Mouse (Mus musculus) MEL (cell line): ENCODE measurements around the gene St6galnac4. TPM values are rescaled to one million over a fixed set of nuclear protein-coding genes. Genes with fewer than 3 reads are reported as not detected.

Source experiments
- DNase-seq: peaks from one replicate; pipeline ENCODE4 v3.0.0; 2011; ENCODE audit warnings: low read depth, low spot score
- H3K27ac ChIP-seq: 2 replicates; pipeline ENCODE4 v1.5.1; 2012; ENCODE audit warnings: low read depth, mild to moderate bottlenecking, control low read depth, low read length, moderate library complexity; ENCODE audit not compliant: control insufficient read depth
- H3K27me3 ChIP-seq, 2 experiments: fragments of 150-350 bp in 1 of 2; sonication (generic) in 1 of 2; 2 replicates each; pipeline ENCODE4 v1.6.1; 2012; ENCODE audit warnings: low read length in 2 of 2, mild to moderate bottlenecking in 2 of 2, improper control_type of control experiment in 1 of 2, moderate library complexity in 1 of 2; ENCODE audit not compliant: insufficient read depth in 2 of 2, control insufficient read depth in 1 of 2
- H3K36me3 ChIP-seq, 2 experiments: 2 replicates each; pipeline ENCODE4 v1.6.1; 2012 to 2014; ENCODE audit warnings: low read length in 2 of 2, improper control_type of control experiment in 1 of 2, inconsistent platforms in 1 of 2, mild to moderate bottlenecking in 1 of 2; ENCODE audit not compliant: insufficient read depth in 2 of 2, control insufficient read depth in 1 of 2
- H3K4me1 ChIP-seq, 2 experiments: fragments of 150-350 bp in 1 of 2; sonication (generic) in 1 of 2; 2 replicates each; pipeline ENCODE4 v1.6.1; 2012; ENCODE audit warnings: low read length in 2 of 2, improper control_type of control experiment in 1 of 2, mild to moderate bottlenecking in 1 of 2; ENCODE audit not compliant: insufficient read depth in 2 of 2, control insufficient read depth in 1 of 2
- H3K4me3 ChIP-seq, 2 experiments: fragments of 150-350 bp in 1 of 2; sonication (generic) in 1 of 2; 2 replicates each; pipeline ENCODE4 v1.5.1; 2012; ENCODE audit warnings: low read depth in 2 of 2, low read length in 2 of 2, mild to moderate bottlenecking in 2 of 2, moderate library complexity in 2 of 2, control low read depth in 1 of 2, improper control_type of control experiment in 1 of 2; ENCODE audit not compliant: control insufficient read depth in 1 of 2, insufficient read depth in 1 of 2
- H3K79me2 ChIP-seq: 2 replicates; pipeline ENCODE4 v1.6.1; 2012; ENCODE audit warnings: mild to moderate bottlenecking, low read length, moderate library complexity; ENCODE audit not compliant: control insufficient read depth, poor library complexity, insufficient read depth
- H3K9ac ChIP-seq: 2 replicates; pipeline ENCODE4 v1.6.1; 2012; ENCODE audit warnings: low read depth, mild to moderate bottlenecking, control low read depth, low read length, moderate library complexity; ENCODE audit not compliant: control insufficient read depth, poor library complexity, severe bottlenecking
- H3K9me3 ChIP-seq: fragments of 150-350 bp; sonication (generic); replicated peaks from 2 replicates; pipeline ENCODE4 v1.6.1; 2012; ENCODE audit warnings: mild to moderate bottlenecking, low read length, improper control_type of control experiment, moderate library complexity; ENCODE audit not compliant: insufficient read depth
- CHD1 ChIP-seq: IDR thresholded peaks from 2 replicates; pipeline ENCODE4 v1.6.1; 2012; ENCODE audit warnings: low read depth, mild to moderate bottlenecking, inconsistent platforms, low read length, improper control_type of control experiment
- CTCF ChIP-seq, 3 experiments: IDR thresholded peaks in 2 of 3; conservative IDR thresholded peaks in 1 of 3; 2 replicates each; pipeline ENCODE4 v1.5.1; 2011 to 2012; ENCODE audit warnings: low read length in 3 of 3, low read depth in 2 of 3, mild to moderate bottlenecking in 2 of 3, improper control_type of control experiment in 1 of 3, inconsistent platforms in 1 of 3, mixed read lengths in 1 of 3, moderate library complexity in 1 of 3; ENCODE audit not compliant: control insufficient read depth in 1 of 3, insufficient read depth in 1 of 3, poor library complexity in 1 of 3, severe bottlenecking in 1 of 3
- GATA1 ChIP-seq: IDR thresholded peaks from 2 replicates; pipeline ENCODE4 v1.6.1; 2011; ENCODE audit warnings: low read depth, low read length, improper control_type of control experiment
- JUND ChIP-seq: IDR thresholded peaks from 2 replicates; pipeline ENCODE4 v1.6.1; 2011; ENCODE audit warnings: low read depth, mild to moderate bottlenecking, improper control_type of control experiment, low read length
- MAFK ChIP-seq: IDR thresholded peaks from 2 replicates; pipeline ENCODE4 v1.6.1; 2011; ENCODE audit warnings: low read depth, mild to moderate bottlenecking, low read length, improper control_type of control experiment, borderline replicate concordance
- MAZ ChIP-seq: IDR thresholded peaks from 2 replicates; pipeline ENCODE4 v1.6.1; 2012; ENCODE audit warnings: low read depth, mild to moderate bottlenecking, inconsistent platforms, low read length, improper control_type of control experiment
- MXI1 ChIP-seq: IDR thresholded peaks from 2 replicates; pipeline ENCODE4 v1.6.1; 2011; ENCODE audit warnings: mild to moderate bottlenecking, low read depth, low read length, improper control_type of control experiment
- MYB ChIP-seq: IDR thresholded peaks from 2 replicates; pipeline ENCODE4 v1.6.1; 2011; ENCODE audit warnings: mild to moderate bottlenecking, low read depth, low read length, improper control_type of control experiment
- POLR2AphosphoS2 ChIP-seq: IDR thresholded peaks from 2 replicates; pipeline ENCODE4 v1.6.1; 2011; ENCODE audit warnings: low read length, improper control_type of control experiment
- RAD21 ChIP-seq: IDR thresholded peaks from 2 replicates; pipeline ENCODE4 v1.6.1; 2011; ENCODE audit warnings: mild to moderate bottlenecking, low read depth, low read length, improper control_type of control experiment
- RCOR1 ChIP-seq: IDR thresholded peaks from 2 replicates; pipeline ENCODE4 v1.6.1; 2012; ENCODE audit warnings: low read depth, mild to moderate bottlenecking, inconsistent platforms, low read length, improper control_type of control experiment
- SMC3 ChIP-seq: IDR thresholded peaks from 2 replicates; pipeline ENCODE4 v1.6.1; 2011; ENCODE audit warnings: low read depth, low read length, improper control_type of control experiment
- TAL1 ChIP-seq: IDR thresholded peaks from 2 replicates; pipeline ENCODE4 v1.6.1; 2012; ENCODE audit warnings: mild to moderate bottlenecking, inconsistent platforms, low read length, moderate library complexity, mixed read lengths
- TBP ChIP-seq: IDR thresholded peaks from 2 replicates; pipeline ENCODE4 v1.8.0; 2011; ENCODE audit warnings: low read depth, low read length, improper control_type of control experiment
- TCF12 ChIP-seq: IDR thresholded peaks from 2 replicates; pipeline ENCODE4 v1.6.1; 2014; ENCODE audit warnings: low read depth, mild to moderate bottlenecking, inconsistent platforms, low read length, improper control_type of control experiment, moderate library complexity
- UBTF ChIP-seq: IDR thresholded peaks from 2 replicates; pipeline ENCODE4 v1.6.1; 2012; ENCODE audit warnings: low read depth, mild to moderate bottlenecking, inconsistent platforms, low read length, improper control_type of control experiment, moderate library complexity, borderline replicate concordance; ENCODE audit not compliant: insufficient read depth
- USF1 ChIP-seq: IDR thresholded peaks from 2 replicates; pipeline ENCODE4 v1.6.1; 2014; ENCODE audit warnings: low read depth, mild to moderate bottlenecking, inconsistent platforms, low read length, improper control_type of control experiment, moderate library complexity
- USF2 ChIP-seq, 2 experiments: IDR thresholded peaks; 2 replicates each; pipeline ENCODE4 v1.6.1; 2011 to 2012; ENCODE audit warnings: improper control_type of control experiment in 2 of 2, low read length in 2 of 2, borderline replicate concordance in 1 of 2, inconsistent platforms in 1 of 2, low read depth in 1 of 2, mild to moderate bottlenecking in 1 of 2; ENCODE audit not compliant: insufficient read depth in 1 of 2
- ZC3H11A ChIP-seq: IDR thresholded peaks from 2 replicates; pipeline ENCODE4 v1.6.1; 2012; ENCODE audit warnings: low read depth, mild to moderate bottlenecking, inconsistent platforms, low read length, improper control_type of control experiment
- ZKSCAN1 ChIP-seq: IDR thresholded peaks from 2 replicates; pipeline ENCODE4 v1.6.1; 2012; ENCODE audit warnings: low read depth, mild to moderate bottlenecking, inconsistent platforms, low read length, improper control_type of control experiment, moderate library complexity
- ZNF384 ChIP-seq: IDR thresholded peaks from 2 replicates; pipeline ENCODE4 v1.6.1; 2012; ENCODE audit warnings: low read depth, mild to moderate bottlenecking, inconsistent platforms, low read length, improper control_type of control experiment
- polyA plus RNA-seq, 2 experiments: library from polyadenylated mRNA; stranded (reverse) in 1 of 2; unstranded in 1 of 2; fragments of >175 nt in 1 of 2; fragments of >200 nt in 1 of 2; gene quantifications; 2 replicates each; pipeline versions ENCODE4 v1.2.1 to v1.2.4; 2012; ENCODE audit warnings: low replicate concordance in 2 of 2, low read depth in 1 of 2; ENCODE audit not compliant: insufficient read length in 2 of 2, insufficient read depth in 1 of 2, missing spikeins in 1 of 2
- total RNA-seq: library from RNA; depleted of rRNA; stranded (reverse); fragments of 300-350 nt; gene quantifications from 2 replicates; pipeline ENCODE4 v1.2.3, GENCODE M21; 2012

The St6galnac4 gene
- total and polyA plus RNA-seq, 3 experiments: 58.3 to 109 TPM; not detected in 1

DNA sequence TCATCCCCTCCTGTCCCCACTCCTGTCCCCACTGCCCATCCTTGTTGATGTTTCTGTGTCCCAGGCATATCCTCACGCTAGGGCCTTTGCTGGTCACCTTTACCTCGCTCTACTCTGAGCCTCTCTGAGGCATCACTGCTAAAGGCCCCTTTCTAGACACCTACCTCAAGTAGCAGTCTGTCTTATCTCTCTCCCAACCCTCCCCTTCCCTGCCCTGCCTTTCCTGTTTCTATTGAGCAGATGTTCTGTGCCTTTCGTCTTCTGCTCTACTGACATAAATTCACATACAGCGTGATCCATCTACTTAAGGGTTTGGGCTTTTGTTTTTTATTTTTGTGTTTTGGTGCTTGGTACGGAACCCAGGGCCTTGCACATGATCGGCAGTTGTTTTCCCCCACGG is 30.9 kb upstream of the St6galnac4 start:
- H3K9me3 ChIP-seq: no peaks in the 10 kb centered on the region
- H3K27ac ChIP-seq: no peak overlapping the region
- peak; percentile 35 for DNase-seq
- TF ChIP-seq JUND (no peak), ZNF384 (no peak), ZKSCAN1 (no peak), USF1 (no peak), MAZ (no peak), GATA1 (peak; percentile 52), RCOR1 (no peak)
- H3K27me3 ChIP-seq: no peaks in the 10 kb centered on the region
- peaks cover 2 to 10% of the 10 kb centered on the region in 2 experiments; a peak in 3 of 4 replicates for H3K4me1 ChIP-seq
- H3K9ac ChIP-seq: no peak overlapping the region
- peaks cover 0 to 2% of the 10 kb centered on the region in 2 experiments; a peak in 1 of 4 replicates for H3K36me3 ChIP-seq
- H3K4me3 ChIP-seq: no peak overlapping the region
- H3K79me2 ChIP-seq: no peaks in the 10 kb centered on the region

DNA sequence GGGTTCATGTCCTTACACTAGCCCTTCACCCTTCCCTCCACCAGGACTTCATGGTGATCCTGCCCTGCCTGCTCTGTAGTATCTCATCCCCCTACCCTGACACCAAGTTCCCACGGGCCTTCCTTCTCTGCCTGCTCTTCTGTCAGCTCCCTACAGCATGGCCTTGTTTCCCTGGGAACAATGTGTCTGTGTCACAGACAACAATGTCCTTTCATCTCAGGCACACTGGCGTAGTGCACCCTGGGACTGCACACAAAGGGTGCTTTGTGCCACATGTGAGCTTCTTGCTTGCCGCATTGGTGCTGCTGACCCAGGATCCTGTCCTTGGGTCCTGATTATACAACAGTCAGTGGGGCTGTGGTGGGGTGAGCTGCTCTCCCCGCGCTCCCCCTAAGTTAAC is 27.3 kb upstream of the St6galnac4 start:
- Histone ChIP-seq H3K4me1 (peaks cover 2 to 10% of the 10 kb centered on the region in 2 experiments; a peak in 3 of 4 replicates), H3K9ac (no peak overlapping the region), H3K27me3 (no peaks in the 10 kb centered on the region), H3K79me2 (no peaks in the 10 kb centered on the region), H3K27ac (no peak overlapping the region), H3K9me3 (no peaks in the 10 kb centered on the region), H3K4me3 (no peak overlapping the region), H3K36me3 (peaks cover 0 to 2% of the 10 kb centered on the region in 2 experiments; a peak in 1 of 4 replicates)
- no peak for DNase-seq
- TF ChIP-seq USF1: no peak
- no peak for TF ChIP-seq UBTF
- TF ChIP-seq CHD1: no peak
- TF ChIP-seq MAZ: no peak
- TF ChIP-seq TBP: no peak

DNA sequence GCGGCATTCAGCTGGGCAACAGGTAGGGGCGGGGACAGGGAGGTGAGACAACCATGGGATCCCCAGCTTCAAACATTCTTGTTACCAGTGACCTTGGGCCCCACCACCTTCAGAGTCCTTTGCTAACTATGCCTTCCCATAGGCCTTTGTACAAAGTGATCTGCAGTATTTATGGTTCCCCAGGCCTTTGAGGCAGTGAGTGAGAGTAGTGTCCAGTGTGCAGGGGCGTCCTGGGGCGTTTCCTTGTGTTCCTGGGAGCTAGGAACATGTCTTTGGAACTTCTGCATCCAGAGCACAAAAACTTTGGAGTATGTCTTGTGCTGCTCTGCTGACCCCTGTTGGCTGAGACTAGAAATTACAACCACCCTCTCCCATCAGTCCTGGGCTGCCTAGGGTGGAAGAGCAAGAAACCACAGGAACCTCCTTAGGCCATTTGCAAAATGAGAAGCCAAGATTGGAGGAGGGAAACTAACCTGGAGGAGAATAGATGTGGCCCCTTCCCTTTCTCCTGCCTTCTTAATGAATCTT is 20.3 kb upstream of the St6galnac4 start:
- H3K36me3 ChIP-seq: peaks cover 0 to 2% of the 10 kb centered on the region in 2 experiments; a peak in 1 of 4 replicates
- peak; percentile 84 for DNase-seq
- peak; percentile 77 to 98 (median 94) for TF ChIP-seq CTCF (IDR thresholded peaks at IDR 0.05 in 2 of 3, conservative IDR thresholded peaks at IDR 0.05 in 1 of 3; ENCODE audit: control insufficient read depth in 1 of 3, insufficient read depth in 1 of 3, low read depth in 2 of 3, low read length in 3 of 3, poor library complexity in 1 of 3, severe bottlenecking in 1 of 3)
- TF ChIP-seq RAD21: peak; percentile 98
- TF ChIP-seq SMC3: peak; percentile 89
- TF ChIP-seq TCF12: no peak
- TF ChIP-seq MAFK: no peak
- TF ChIP-seq USF2 (IDR thresholded peaks at IDR 0.05; ENCODE audit: borderline replicate concordance in 1 of 2, insufficient read depth in 1 of 2, low read depth in 1 of 2, low read length in 2 of 2): no peak
- TF ChIP-seq TAL1: no peak
- peak; percentile 94 for TF ChIP-seq ZC3H11A
- TF ChIP-seq MYB: no peak
- TF ChIP-seq MXI1: no peak
- TF ChIP-seq POLR2AphosphoS2: no peak
- no peak for TF ChIP-seq ZKSCAN1
- no peak for TF ChIP-seq MAZ

More for the DNA sequence above, 20.3 kb upstream of the St6galnac4 start:
- no peak overlapping the region for H3K9ac ChIP-seq
- H3K4me3 ChIP-seq: no peak overlapping the region
- H3K79me2 ChIP-seq: peaks cover 9% of the 10 kb centered on the region
- no peak overlapping the region for H3K27ac ChIP-seq
- H3K27me3 ChIP-seq: no peaks in the 10 kb centered on the region
- no peaks in the 10 kb centered on the region for H3K9me3 ChIP-seq
- H3K4me1 ChIP-seq: peaks cover under 1 to 3% of the 10 kb centered on the region in 2 experiments; a peak in 2 of 4 replicates
